Mouse (Mus musculus): ENCODE results near the gene G430095P16Rik. TPM values are rescaled to one million over a fixed set of nuclear protein-coding genes. Genes with fewer than 3 reads are reported as not detected.
A peak's percentile ranks its signal among the peaks of the same experiment; 100 is the strongest.

The G430095P16Rik gene
- polyA plus RNA-seq, 1 experiment from 2014 or later, result 1.0 TPM

DNA sequence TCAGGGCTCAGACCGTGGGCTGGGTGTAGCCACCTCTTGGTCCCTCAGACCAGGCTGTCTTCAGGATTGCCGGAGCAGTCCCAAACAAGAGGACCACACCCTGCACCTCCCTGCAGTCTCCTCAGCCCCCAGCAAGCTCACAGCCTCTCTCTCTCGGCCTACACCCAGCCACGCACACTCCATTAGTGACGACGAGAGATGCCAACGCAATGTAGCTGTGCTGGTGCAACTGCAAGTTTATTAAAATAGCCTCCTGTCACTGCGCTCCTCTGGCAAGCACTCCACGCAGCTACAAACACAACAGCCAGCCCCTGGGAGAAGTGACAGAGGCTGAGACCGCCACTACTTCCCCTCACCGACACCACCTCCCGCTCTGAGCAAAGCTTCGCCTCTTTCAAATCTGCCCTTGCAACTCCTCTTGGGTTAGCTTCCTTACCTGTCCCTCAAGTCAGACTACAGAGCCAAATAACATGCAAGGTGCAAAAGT lies 52.3 kb downstream of the G430095P16Rik start:
- H3K4me2 ChIP-seq (replicated peaks; ENCODE audit: low read depth), result peak overlapping the region; percentile 41
- 0 out of 2 replicates have a peak, but pooled peaks cover 8% of the 10 kb centered on the region for H3K4me1 ChIP-seq (replicated peaks; ENCODE audit: control insufficient read depth, insufficient read depth, low read length)
- 17% methylated on average over 13 of the region's 13 CpGs for WGBS
- no peak overlapping the region for H3K27ac ChIP-seq (ENCODE audit: low read depth, low read length)
- no peak for ATAC-seq
- H3K27me3 ChIP-seq (replicated peaks; ENCODE audit: control insufficient read depth, insufficient read depth, low read length), result peaks cover 75% of the 10 kb centered on the region
- no peaks in the 10 kb centered on the region for H3K9me3 ChIP-seq (ENCODE audit: control insufficient read depth)
- H3K36me3 ChIP-seq (ENCODE audit: control insufficient read depth, insufficient read depth), result no peaks in the 10 kb centered on the region
- no peak for TF ChIP-seq CTCF (IDR thresholded peaks at IDR 0.05; ENCODE audit: low read depth)
- H3K9ac ChIP-seq (ENCODE audit: low read depth, low read length), result no peak overlapping the region
- no peak overlapping the region for H3K4me3 ChIP-seq (ENCODE audit: low read depth, low read length)

- Histone ChIP-seq H3K4me2 (replicated peaks; ENCODE audit: low read depth) (no peak overlapping the region), H3K27ac (ENCODE audit: low read depth, low read length) (no peak overlapping the region)
Measured at GRCm38 (mm10) chr8:84775621-84776113, 52.9 kb downstream of the G430095P16Rik start.

More at GRCm38 (mm10) chr8:84775621-84776113, 52.9 kb downstream of the G430095P16Rik start:
- H3K9ac ChIP-seq (ENCODE audit: low read depth, low read length), result no peak overlapping the region
- 16% methylated on average over 7 of the region's 7 CpGs for WGBS
- 0 out of 2 replicates have a peak, but pooled peaks cover 8% of the 10 kb centered on the region for H3K4me1 ChIP-seq (replicated peaks; ENCODE audit: control insufficient read depth, insufficient read depth, low read length)
- ATAC-seq, result no peak
- peaks cover 75% of the 10 kb centered on the region for H3K27me3 ChIP-seq (replicated peaks; ENCODE audit: control insufficient read depth, insufficient read depth, low read length)
- no peak for TF ChIP-seq CTCF (IDR thresholded peaks at IDR 0.05; ENCODE audit: low read depth)
- no peaks in the 10 kb centered on the region for H3K36me3 ChIP-seq (ENCODE audit: control insufficient read depth, insufficient read depth)
- H3K9me3 ChIP-seq (ENCODE audit: control insufficient read depth), result no peaks in the 10 kb centered on the region
- H3K4me3 ChIP-seq (ENCODE audit: low read depth, low read length), result no peak overlapping the region

Other genes starting within 250 kb of the G430095P16Rik start
- 77.3 and 79.4 TPM in 2 replicates for gene Ier2, start 60.2 kb upstream of the G430095P16Rik start, polyA plus RNA-seq (2015; fragmentation: Nextera tagmentation; extraction: Ambion mirVana)
- gene Trmt1, start 36.7 kb upstream of the G430095P16Rik start, polyA plus RNA-seq (2015; fragmentation: Nextera tagmentation; extraction: Ambion mirVana), result 22.3 and 23.7 TPM in 2 replicates
- 9.3 and 9.8 TPM in 2 replicates for gene Nacc1, start 35.1 kb upstream of the G430095P16Rik start, polyA plus RNA-seq (2015; fragmentation: Nextera tagmentation; extraction: Ambion mirVana)
- gene Lyl1, start 21.6 kb upstream of the G430095P16Rik start, polyA plus RNA-seq (2015; fragmentation: Nextera tagmentation; extraction: Ambion mirVana), result 3.5 and 3.9 TPM in 2 replicates
- 11.2 and 12.0 TPM in 2 replicates for gene Nfix, start 77.3 kb downstream of the G430095P16Rik start, polyA plus RNA-seq (2015; fragmentation: Nextera tagmentation; extraction: Ambion mirVana)
- 1.9 and 2.2 TPM in 2 replicates for gene Dand5, start 99.8 kb downstream of the G430095P16Rik start, polyA plus RNA-seq (2015; fragmentation: Nextera tagmentation; extraction: Ambion mirVana)
- gene Gadd45gip1, start 108.5 kb downstream of the G430095P16Rik start, polyA plus RNA-seq (2015; fragmentation: Nextera tagmentation; extraction: Ambion mirVana), result 36.3 and 37.6 TPM in 2 replicates
- gene Rad23a, start 117.7 kb downstream of the G430095P16Rik start, polyA plus RNA-seq (2015; fragmentation: Nextera tagmentation; extraction: Ambion mirVana), result 67.8 and 74.2 TPM in 2 replicates
- 474 and 507 TPM in 2 replicates for gene Calr, start 123.9 kb downstream of the G430095P16Rik start, polyA plus RNA-seq (2015; fragmentation: Nextera tagmentation; extraction: Ambion mirVana)
- gene Farsa, start 134.0 kb downstream of the G430095P16Rik start, polyA plus RNA-seq (2015; fragmentation: Nextera tagmentation; extraction: Ambion mirVana), result 27.3 and 28.3 TPM in 2 replicates
- 27.1 and 32.7 TPM in 2 replicates for gene Syce2, start 149.1 kb downstream of the G430095P16Rik start, polyA plus RNA-seq (2015; fragmentation: Nextera tagmentation; extraction: Ambion mirVana)
- 15.3 and 15.5 TPM in 2 replicates for gene Gcdh, start 170.9 kb downstream of the G430095P16Rik start, polyA plus RNA-seq (2015; fragmentation: Nextera tagmentation; extraction: Ambion mirVana)
- gene Klf1, start 178.9 kb downstream of the G430095P16Rik start, polyA plus RNA-seq (2015; fragmentation: Nextera tagmentation; extraction: Ambion mirVana), result 0.56 and 0.63 TPM in 2 replicates
- 8.9 and 11.0 TPM in 2 replicates for gene Dnase2a, start 185.6 kb downstream of the G430095P16Rik start, polyA plus RNA-seq (2015; fragmentation: Nextera tagmentation; extraction: Ambion mirVana)
- gene Mast1, start 214.4 kb downstream of the G430095P16Rik start, polyA plus RNA-seq (2015; fragmentation: Nextera tagmentation; extraction: Ambion mirVana), result 1.1 TPM in 2 replicates
- gene Rtbdn, start 224.0 kb downstream of the G430095P16Rik start, polyA plus RNA-seq (2015; fragmentation: Nextera tagmentation; extraction: Ambion mirVana), result 0.12 TPM in 2 replicates
- gene Gm49661, start 246.4 kb downstream of the G430095P16Rik start, polyA plus RNA-seq (2015; fragmentation: Nextera tagmentation; extraction: Ambion mirVana), result 1.3 and 2.1 TPM in 2 replicates
- 313 and 319 TPM in 2 replicates for gene Prdx2, start 246.6 kb downstream of the G430095P16Rik start, polyA plus RNA-seq (2015; fragmentation: Nextera tagmentation; extraction: Ambion mirVana)
- gene Rnaseh2a, start 246.8 kb downstream of the G430095P16Rik start, polyA plus RNA-seq (2015; fragmentation: Nextera tagmentation; extraction: Ambion mirVana), result 53.2 and 57.6 TPM in 2 replicates

Measured in intestine, postnatal 0 days (tissue).